Mouse (Mus musculus) forelimb bud, embryonic 11.5 days (tissue): ENCODE data around the gene Akap13.
"Not testable (repeated sequence)": the region's sequence is repeated elsewhere in the genome, so short reads cannot be mapped to it uniquely, and the experiment has no call there.

Source experiments
- DNase-seq: peaks from one replicate; pipeline ENCODE4 v3.0.0-alpha.2; 2012; ENCODE audit warnings: low read depth, low spot score

Gene Akap13

DNA sequence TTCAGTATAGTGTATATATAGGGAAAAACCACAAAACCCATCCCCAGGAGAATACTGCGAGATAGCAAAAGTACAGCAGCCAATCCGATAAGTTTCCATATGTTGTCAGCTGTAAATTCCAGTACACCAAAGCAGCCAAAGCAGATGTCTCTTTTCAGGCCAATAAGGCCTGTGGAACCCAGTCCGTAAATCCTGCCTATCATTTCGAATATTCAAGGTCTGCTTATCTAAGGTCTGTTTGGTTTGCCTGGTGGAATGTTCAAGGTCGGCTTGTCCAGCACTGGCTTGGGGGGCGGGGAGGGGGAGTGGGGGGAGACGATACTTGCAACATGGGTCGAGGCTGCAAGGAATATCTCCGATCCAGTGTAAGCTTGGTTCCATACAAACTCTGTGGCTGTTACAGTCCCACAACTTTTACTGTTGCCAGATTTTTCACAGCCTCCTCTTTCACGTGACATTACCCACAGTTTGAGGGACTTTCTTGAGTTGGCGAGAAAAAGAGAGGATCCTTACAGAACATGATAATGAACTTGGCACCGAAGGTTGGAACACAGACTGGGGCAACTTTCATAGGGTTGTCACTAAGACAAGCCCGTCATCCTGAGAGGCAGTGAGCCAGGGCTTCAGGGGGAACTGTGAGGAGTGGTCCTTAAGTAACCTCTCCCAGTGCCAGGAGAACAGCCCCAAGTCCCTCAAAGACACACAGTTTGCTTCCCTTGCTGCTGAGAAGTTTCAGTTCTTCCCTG, 335.9 kb downstream of the Akap13 start:
- not testable (repeated sequence) for DNase-seq

DNA sequence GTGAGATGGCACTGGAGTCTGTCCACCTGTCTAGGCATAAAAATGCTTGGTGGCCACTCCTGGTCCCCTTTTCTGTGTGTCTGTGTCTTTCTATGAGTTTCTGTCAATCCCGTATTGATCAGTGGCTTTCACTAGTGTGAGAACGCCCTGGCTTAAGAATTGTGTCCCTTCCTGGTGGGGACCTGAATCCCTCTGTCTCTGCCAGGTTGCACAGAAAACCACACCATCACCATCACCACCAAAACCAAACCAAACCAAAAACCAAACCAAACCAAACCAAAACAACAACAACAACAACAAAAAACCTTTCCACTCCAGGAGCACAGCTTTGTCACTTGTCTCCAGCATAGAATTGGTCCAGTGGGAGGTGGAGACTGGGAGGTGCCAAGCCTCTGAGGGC, 337.8 kb downstream of the Akap13 start:
- DNase-seq = no peak

GRCm38 (mm10) chr7:75793654-75794335, 338.5 kb downstream of the Akap13 start:
- DNase-seq = no peak

DNA sequence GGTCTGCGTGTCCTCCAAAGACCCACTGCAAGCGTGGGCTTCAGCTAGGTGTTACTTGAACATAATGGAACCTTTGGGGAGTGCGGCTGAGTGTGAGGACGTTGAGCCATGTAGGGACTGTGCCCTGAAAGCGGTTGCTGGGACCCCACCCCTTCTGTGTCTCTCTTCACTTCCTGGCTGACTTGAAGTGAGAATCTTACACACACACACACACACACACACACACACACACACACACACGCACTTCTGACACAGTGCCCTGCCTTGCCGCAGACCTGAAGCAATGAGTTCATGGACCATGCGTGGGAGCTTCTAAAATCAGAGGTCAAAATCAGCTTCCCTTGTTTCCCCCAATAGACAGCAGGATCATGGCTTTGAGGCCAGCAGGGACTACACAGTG, 339.8 kb downstream of the Akap13 start:
- no peak for DNase-seq

DNA sequence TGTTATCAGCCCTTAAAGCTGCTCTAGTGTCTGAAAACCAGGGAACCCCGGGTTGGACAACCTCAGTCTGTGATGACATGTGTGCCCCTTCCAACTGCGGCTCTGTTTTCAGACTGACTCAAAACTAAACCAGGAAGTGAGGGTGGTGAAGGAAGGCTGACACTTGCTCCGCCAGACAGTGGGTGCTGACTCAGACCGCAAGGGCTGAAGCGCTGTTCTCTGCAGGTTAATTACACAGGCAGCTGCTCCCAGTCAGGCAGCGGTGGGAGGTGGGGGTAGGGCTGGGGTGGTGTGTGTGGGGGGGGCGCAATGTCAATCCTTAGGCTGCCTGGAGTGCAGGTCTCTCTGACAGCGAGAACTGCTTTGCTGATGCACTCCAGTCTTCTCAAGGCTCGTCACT, 341.1 kb downstream of the Akap13 start:
- no peak for DNase-seq

DNA sequence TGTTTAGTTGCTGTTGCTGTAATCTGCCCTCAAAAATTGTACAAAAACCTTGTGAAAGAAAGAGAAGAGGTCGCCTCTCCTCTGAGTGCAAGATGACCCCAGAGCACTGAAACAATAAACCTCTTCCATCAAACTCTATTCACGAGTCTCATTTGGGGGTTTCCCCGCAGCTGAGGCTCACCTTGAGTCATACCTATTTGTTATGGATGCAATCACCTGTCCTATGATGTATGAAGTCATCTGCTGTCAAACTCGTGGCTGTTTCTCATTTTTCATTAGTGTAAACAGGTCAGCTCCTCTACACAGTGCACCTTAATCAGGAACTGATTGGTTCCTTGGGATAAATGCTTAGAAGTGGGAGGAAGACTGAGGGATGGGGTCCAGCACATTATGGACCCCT, 345.2 kb downstream of the Akap13 start:
- no peak for DNase-seq

GRCm38 (mm10) chr7:75801022-75801421, 345.7 kb downstream of the Akap13 start:
- DNase-seq = no peak

DNA sequence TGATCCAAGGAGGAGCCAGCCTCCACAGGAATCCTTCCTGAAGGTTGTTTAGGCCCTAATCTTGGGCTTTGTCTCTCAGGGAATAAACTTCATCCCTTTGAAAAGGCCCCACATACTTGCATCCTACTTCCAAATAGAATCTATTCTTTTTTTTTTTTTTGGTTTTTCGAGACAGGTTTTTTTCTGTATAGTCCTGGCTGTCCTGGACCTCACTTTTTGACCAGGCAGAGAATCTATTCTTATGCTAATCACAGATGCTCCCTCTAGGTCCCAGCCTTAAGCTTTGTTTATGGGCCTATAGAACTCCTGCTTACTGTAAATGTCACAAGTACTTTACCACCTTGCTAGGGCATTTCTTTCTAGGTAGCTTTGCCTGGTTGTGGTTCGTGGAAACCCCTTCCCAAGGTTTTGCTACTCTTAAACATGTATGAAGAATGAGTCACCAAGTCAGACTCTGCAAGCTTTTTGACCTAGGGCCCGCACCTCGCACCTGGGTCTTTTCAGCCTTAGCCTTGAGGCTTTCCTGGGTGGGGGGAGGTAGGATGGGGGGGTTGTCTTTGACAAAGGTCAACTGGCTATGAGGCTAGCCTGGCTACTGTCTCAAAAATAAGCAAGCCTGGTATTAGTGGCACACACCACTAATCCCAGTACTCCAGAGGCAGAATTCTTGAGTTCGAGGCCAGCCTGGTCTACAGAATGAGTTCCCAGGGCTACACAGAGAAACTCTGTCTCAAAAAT, 346.5 kb downstream of the Akap13 start:
- no peak for DNase-seq

- no peak for DNase-seq
Measured at GRCm38 (mm10) chr7:75802887-75803286, 347.6 kb downstream of the Akap13 start.
